Mouse (Mus musculus) T-helper 1 cell (primary cell): ENCODE measurements around the gene 5730596B20Rik.

Source experiments
- in situ Hi-C: fragments of 300-600 bp; cut with MboI, MseI; formaldehyde crosslinking; loops from one replicate; pipeline ENCODE4 v1.15.1; 2025; ENCODE audit warnings: high pct_unique_total_duplicates

Gene 5730596B20Rik

DNA sequence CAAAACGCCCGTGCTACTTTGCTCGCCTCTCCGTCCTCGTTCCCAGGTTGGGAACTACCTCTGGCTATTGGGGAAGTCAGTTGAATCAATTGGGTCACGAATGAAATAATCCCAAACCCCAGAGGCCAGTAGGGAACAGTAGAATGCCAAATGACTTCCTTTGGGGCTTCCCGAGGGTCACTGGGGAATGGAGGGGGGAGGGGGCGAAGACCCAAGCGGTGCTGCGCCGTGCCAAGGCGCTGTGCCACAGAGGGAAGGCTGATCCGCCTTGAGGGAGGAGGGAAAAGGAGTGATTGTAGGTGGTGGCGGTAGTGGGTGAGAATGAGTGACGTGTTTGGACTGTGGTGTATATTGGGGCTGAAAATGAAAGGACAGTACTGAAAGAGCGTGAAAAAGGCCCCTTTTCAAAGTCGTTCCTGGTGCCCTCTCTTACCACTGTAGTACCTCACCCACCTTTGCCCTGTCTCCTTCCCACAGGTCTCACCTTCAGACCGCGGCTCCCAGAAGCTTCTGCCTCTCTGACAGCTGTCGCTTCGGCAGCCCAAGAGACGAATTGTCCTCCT lies 35.3 kb downstream of the 5730596B20Rik start:
- in situ Hi-C loops, result no loop called here

DNA sequence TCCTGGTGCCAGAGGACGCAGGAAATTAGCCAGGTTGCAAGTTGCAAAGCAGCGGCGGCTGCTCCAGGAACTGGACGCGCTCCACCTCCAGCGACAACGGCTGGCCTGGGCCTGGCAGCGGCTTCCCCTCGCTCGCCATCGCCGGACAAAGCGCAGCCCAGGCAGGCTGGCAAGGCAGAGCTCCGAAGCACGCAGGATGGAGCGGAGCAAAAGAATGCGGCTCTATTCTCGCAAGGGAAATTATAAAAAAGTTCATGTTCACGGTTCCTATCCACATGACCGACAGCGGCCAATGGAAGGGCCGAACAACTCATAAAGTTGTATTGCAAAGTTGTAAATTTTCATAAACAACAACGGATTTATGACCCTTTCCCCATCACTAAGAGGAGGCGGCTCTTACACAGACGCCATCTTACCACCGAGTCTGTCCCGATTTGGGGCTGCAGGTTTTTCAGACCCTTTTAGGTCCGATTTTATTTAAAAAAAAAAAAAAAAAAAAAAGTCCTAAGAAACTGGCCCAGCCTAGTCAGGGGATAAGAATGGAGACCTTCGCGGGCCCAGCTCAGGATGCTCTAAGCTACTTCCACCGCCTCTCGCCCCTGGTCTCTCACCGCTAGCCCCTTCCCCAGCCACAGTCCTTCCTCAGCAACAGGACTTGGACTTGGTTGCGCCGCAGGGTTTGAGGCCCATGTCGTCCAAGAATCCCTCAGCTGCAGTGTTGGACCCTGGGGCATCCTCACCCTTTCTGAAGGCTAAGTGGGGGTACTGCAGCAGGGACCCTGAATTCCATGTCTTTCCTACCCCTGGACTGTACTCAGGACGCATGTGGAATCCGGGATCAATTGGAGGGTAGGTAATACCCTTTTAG lies 36.1 kb downstream of the 5730596B20Rik start, which contains the start of the genes Hoxa3 and Gm28308:
Hoxa3 (minus strand) TSS at position 218 of the 868 bp plus-strand sequence.
Gm28308 (minus strand) TSS at position 221 of the 868 bp plus-strand sequence.
- in situ Hi-C loops, result no loop called here

- in situ Hi-C loops, result no loop called here
Measured at GRCm38 (mm10) chr6:52214271-52214670, 37.0 kb downstream of the 5730596B20Rik start.

DNA sequence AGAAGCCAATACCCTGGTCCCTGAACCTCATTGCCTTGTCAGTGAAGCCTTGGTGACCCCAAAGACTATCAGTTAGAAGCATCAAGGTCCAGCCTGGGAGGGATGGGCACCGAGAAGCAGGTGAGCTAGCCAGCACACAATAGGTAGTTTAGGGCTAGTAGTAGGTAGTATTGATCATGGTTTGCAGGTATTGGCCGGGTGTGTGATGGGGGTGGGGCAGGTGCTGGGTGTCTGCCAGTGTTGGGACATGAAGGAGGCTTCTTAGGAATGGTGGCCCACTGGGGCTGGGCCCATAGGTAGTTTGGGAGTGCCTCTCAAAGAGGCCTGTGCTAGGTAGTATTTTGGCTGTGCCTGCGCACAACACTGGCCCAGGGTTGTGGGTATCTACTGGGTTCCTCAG lies 37.8 kb downstream of the 5730596B20Rik start:
- in situ Hi-C loops, result loop anchor here (5.0 kb wide), 2 partner anchors 353 to 1043 kb away; no protein-coding TSS in a partner anchor

DNA sequence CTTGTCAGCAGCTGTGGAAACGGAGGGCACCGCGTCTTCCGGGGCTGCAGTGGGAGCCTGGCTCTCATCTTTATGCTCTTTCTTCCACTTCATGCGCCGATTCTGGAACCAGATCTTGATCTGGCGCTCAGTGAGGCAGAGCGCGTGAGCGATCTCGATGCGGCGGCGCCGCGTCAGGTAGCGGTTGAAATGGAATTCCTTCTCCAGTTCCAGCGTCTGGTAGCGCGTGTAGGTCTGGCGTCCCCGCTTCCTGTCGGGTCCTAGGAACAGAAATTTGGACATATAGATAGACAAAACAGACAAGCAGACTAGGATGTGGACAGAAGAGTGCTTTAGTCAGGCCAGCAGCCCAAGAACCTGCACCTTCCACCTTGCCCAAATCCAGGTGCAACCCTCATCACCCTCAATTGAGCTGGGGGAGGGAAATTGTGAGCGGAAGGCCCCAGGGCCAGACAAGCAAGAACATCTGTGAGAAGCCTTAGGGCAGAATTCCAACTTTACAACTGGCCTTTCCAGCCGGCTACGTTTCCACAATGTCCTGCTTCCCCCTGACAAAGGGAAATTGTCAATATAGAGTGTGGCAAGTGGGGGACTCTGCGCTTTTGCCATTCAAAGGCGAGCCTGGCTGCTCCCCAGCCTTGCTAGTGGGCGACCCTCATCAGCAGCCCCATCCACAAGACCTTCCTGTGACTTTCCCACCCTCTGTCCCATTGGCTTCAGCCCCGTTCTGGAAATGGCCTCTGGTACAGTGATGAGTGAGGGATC lies 38.7 kb downstream of the 5730596B20Rik start:
- in situ Hi-C loops, result loop anchor here (5.0 kb wide), 2 partner anchors 354 to 1044 kb away; no protein-coding TSS in a partner anchor

GRCm38 (mm10) chr6:52216691-52217458 lies 39.6 kb downstream of the 5730596B20Rik start:
- in situ Hi-C loops, result loop anchor here (5.0 kb wide), 2 partner anchors 355 to 1045 kb away; no protein-coding TSS in a partner anchor

- in situ Hi-C loops, result loop anchor here (5.0 kb wide), 2 partner anchors 355 to 1045 kb away; no protein-coding TSS in a partner anchor
Measured at GRCm38 (mm10) chr6:52217459-52217768, 40.1 kb downstream of the 5730596B20Rik start.

DNA sequence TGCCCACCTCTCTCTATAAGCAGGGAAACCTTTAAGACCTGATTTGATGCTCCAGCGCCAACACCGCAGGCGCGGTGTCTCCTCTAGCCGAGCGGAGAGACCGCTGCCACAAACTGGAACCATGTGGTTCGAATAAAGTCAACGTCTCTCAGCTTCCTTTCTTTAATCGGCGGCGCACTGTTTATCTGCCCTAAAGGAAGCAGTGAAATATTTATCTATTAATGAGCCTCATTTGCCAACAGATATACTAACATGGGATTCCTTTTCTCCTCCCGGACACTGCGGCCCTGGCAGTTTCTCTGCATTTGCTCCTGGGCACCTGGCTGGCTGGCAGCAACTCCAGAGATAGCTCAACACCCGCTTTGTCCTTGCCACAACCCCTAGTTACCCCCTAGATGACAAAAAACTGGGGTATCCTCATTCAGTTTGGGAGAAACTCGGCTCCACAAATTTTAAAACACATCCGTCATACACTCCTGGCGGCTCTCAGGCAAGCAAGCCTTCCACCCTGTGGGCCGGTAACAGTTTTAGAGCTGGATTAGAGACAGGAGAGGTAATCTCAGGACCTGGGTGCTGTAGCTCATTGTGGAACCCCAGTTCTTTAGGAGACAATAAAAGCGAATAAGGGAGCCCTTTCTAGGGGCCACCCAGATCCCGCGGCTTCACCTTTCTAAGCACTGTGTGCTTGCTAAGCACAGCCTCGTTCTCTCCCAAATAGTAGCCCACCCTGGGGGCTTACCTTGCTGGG lies 40.8 kb downstream of the 5730596B20Rik start:
- in situ Hi-C loops, result loop anchor here (5.0 kb wide), 2 partner anchors 356 to 1046 kb away; no protein-coding TSS in a partner anchor

DNA sequence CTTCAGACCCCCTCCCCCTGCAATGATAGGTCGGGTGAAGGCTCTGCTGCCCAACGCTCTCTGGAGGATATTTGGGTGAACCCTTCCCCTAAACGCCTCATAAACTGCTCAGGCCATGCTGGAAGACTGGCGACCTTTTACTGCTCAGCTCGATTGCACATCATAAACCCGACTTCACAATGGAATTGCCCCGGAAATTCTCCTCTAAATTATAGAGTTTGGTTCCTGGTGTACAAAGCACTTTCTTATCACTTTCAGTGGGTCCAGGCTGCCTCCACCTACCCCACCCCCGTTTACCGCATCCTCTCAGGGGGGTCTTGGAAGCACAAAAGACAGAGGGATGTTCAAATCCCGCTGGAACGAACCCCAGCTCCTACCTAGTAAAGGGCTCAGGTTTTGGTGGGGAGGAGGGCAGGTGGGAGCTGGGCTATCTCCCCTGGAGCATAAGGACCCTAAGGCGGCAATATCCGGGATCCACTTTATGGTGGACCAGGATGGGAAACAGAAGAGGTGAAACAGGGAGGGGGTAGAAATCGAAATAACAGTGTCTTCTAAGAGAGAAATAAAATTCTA lies 41.4 kb downstream of the 5730596B20Rik start:
- in situ Hi-C loops, result loop anchor here (5.0 kb wide), 2 partner anchors 356 to 1046 kb away; no protein-coding TSS in a partner anchor

GRCm38 (mm10) chr6:52219234-52219942 lies 42.1 kb downstream of the 5730596B20Rik start:
- in situ Hi-C loops, result loop anchor here (5.0 kb wide), 2 partner anchors 357 to 1047 kb away; no protein-coding TSS in a partner anchor

DNA sequence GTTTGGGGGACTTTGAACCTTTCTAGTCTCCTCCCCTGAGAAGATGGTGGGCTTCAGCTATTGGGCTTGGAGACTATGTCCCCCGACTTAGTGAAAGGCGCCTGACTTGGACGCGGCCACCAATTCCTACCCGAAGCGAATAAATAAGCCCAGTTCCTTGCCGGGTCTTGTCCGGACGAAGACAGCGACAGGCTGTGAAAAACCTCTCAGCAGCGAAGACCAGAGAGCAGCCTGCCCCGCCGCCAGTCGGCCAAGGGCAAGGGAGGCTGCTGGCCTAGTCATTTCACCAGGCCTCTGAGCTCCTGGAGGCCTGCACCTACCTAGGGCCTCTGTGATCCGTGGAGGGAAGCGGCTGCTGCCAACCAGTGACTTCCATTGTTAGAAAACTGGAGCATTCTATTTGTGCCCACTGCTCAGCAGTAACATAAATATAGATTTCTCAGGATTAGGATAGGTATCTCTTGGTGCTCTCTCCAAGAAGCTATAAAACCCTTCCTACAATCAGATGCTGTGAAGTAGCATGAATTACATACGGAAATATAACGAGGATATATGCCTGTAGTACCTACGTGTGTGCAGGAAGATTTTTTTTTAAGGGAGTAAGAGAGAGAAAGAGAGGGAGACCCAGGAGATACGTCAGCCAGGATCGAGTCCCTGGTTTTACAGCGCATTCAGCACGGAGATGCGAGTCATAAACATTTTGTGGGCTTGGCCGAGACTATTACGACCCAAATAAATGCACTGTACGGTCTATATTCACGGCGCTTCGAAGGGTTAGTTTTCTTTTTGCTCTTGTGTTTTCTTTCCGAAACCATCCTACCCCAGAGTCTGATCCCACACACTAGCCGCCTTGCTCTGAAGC lies 42.9 kb downstream of the 5730596B20Rik start:
- in situ Hi-C loops, result loop anchor here (5.0 to 10.0 kb wide), 3 partner anchors 215 to 633 kb away; no protein-coding TSS in a partner anchor

DNA sequence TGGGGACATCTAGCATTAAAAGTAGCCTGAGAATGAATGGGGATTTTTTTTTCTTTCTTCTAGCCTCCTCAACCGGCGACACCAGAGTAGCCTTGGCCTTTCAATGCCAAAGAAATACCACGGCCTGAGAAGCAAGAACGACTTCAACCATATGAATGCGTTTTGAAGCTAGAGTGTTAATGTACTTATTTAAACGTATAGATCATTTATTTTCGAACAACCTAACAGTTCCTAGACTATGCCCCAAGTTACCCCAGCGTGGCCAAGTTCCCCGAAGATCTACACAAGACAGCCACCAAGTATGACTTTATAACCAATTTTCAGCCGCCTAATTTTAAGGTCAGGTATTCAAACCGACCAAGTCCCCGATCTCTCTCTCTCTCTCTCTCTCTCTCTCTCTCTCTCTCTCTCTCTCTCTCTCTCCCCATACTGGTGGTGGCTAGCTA lies 43.6 kb downstream of the 5730596B20Rik start:
- in situ Hi-C loops, result loop anchor here (5.0 to 10.0 kb wide), 3 partner anchors 216 to 634 kb away; no protein-coding TSS in a partner anchor

GRCm38 (mm10) chr6:52221337-52221992 lies 44.2 kb downstream of the 5730596B20Rik start, which contains the start of gene Hoxa7:
Gene Hoxa7 (minus strand): TSS chr6:52221854.
- in situ Hi-C loops, result loop anchor here (5.0 to 10.0 kb wide), 3 partner anchors 217 to 634 kb away; no protein-coding TSS in a partner anchor

- in situ Hi-C loops, result loop anchor here (5.0 to 10.0 kb wide), 3 partner anchors 217 to 635 kb away; no protein-coding TSS in a partner anchor
Measured at GRCm38 (mm10) chr6:52221993-52222685, 44.8 kb downstream of the 5730596B20Rik start.

DNA sequence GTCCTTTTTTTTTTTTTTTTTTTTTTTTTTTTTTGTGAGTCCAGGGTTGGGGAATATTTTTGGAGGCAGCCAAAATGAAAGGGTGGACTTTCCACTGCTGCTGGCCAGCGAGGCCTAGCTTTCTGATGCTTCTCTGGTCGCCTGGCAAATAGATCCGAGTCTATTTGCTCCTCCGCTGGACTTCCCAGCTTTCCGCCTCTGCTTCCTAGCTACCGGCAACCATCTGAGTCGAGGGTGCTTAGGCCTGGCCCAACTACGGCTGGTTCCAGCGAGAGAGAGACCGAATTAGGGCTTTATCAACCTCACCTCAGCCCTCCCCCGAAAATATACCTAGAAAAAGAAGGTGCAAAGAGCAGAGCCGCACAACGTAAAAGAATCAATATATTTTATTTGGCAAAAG lies 45.4 kb downstream of the 5730596B20Rik start:
- in situ Hi-C loops, result loop anchor here (5.0 to 10.0 kb wide), 3 partner anchors 218 to 635 kb away; no protein-coding TSS in a partner anchor
